Mouse (Mus musculus) adrenal gland, adult (tissue): ENCODE measurements around the gene Sox30.

Experiments used
- DNase-seq, 2 experiments: peaks; one replicate each; pipeline ENCODE4 v3.0.0; 2022 to 2023; ENCODE audit warnings: low spot score in 1 of 2; ENCODE audit not compliant: inconsistent age in 2 of 2

The Sox30 gene

DNA sequence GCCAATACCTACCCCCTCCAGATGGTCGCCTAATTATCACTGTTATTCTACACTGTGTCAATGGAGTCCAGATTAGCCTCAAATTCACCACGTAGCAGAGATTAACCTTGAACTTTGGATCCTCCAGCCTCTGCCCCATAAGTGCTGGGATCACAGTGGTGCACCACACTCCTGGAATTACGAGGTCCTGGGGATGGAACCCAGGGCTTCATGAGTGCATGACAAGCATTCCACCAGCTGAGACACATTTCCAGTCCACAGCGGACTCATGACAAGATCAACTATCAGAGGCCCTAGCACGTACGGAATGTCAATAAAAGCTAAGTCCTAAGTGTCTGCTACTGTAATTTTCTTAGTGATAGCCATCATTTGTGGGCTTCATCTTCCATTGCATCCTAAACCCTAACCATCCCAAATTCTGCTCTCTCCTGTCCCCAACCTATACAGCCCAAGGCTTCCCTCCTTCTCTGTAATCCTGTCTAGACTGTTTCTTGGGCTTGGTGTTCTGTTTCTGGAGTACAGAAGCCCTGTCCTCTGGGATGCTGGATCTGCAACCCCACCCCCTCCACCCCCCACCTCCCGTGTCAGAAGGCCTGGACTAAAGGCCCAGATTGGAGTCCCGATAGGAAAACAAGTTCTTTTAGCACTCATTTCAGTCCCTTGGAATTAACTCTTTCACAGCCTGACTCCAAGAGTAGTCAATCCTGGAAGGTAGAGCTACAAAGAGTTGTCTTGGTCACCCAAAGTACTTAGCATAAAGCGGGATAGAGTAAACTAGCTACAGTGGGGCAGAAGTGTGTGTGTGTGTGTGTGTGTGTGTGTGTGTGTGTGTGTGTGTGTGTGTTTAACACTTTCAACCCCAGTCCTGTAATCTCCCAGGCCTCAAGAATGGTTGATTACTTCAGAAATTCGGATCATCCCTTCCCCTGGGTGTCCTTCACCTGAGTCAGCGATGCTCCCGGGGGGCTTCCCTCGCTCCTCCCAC lies 75.1 kb downstream of the Sox30 start:
- no peak for DNase-seq

DNA sequence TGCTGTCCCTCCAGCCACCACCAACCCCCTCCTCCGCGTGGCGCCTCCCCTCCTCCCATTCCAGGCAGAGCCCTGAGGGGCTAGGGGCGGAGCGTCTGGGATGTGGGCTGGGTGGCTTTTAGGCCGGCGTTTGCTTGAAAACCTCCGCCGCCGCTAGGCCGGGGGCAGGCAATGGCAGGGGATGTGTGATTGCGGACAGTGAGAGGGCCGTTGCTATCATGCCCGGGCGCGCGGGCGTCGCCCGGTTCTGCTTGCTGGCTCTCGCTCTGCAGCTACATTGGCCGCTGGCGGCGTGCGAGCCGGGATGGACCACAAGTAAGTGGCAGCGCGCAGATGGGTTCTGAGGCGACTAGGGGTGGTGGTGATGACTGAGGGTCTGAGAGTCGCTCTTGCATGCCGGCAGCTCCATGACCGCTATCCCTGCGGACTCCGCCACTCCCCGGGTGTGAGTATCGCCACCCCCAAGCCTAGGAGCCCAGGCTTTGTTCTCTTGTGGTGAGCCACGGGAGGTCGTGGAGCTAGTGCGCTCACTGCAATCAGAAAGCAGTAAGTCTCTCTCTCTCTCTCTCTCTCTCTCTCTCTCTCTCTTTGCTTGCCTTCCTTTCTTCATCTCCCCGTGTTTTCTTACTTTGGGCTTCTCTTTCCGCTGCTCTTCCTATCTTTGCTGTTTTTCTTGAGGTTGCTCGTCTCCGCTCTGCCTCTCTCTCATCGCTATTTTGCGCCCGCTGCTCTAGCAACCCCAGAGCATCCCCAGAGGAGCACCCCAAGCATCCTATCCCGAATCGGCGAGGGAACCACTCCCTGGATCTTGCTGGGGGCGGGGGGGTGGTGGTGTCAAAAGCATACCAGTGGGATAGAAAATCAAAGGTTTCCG lies 76.0 kb downstream of the Sox30 start, which contains the start of gene Adam19:
Adam19 (plus strand) TSS at position 97 of the 874 bp plus-strand sequence.
- DNase-seq, result peak; percentile 49 to 76

DNA sequence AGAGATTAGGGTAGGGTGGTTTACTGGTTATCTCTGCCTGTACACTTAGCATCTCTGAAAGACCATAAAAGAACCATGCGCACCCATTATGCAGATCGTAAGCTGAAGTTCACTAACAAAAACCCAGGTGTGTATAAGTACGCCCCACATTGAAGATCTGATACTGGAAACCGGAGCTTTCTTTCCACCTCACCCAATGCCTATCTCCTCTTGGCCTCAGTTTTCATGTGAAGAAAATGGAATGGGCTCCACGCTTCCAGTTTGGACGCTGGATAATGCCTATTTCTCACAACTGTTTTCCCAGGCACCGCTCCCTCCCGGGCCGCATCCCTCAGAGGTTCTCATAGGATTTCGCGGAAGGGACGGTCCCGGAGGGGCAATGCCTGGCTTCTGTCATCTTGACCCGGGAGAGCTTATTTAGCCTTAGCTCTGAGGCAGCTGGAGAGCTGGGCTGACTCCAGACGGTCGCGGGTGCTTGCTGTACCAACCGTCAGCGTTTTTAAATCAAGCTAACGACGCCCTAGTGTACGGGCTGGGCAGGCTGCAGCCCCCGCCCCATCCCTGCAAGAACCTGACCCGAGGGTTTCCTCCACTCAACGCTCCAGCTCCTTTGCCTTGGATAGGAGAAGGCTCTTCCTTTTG lies 76.8 kb downstream of the Sox30 start:
- DNase-seq, result peak in 1 of 2 experiments; percentile 59

- no peak for DNase-seq
Measured at GRCm38 (mm10) chr11:46058011-46058410, 77.9 kb downstream of the Sox30 start.

DNA sequence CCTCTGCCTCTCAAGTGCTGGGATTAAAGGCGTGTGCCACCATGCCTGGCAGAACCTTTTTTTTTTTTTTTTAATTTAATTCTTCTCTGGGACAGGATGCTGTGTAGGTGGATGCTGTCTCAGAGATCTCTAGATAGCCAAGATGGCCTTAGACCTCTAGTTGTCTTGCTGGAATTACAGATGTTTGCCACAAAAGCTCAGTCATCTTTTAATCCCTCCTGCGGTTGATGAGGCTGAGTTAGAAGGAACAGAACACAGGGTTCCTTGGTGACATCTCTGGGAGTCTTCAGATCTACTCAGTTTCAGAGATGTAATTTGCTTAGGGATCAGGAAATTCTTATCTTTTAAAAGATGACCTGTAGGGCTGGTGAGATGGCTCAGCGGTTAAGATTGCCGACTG lies 78.8 kb downstream of the Sox30 start:
- DNase-seq, result no peak

GRCm38 (mm10) chr11:46059887-46060650 lies 80.0 kb downstream of the Sox30 start:
- DNase-seq, result peak in 1 of 2 experiments; percentile 61

DNA sequence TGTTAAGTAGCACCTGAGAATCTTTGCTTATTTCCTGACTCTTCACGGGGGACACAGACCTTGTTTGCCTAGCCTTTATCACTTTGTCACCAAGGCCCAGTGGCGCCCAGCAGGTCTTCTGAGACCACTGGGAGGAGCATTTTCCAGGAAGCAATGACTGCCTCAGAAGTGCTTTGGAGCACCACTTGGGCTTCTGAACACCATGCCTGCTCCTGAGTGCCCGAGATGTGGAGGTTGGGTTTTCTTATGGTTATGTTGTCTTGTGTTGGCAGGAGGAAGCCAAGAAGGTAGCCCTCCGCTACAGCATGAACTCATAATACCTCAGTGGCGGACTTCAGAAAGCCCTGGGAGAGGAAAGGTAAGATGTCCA lies 80.5 kb downstream of the Sox30 start:
- no peak for DNase-seq

GRCm38 (mm10) chr11:46061776-46062445 lies 81.8 kb downstream of the Sox30 start:
- DNase-seq, result peak in 1 of 2 experiments; percentile 22

GRCm38 (mm10) chr11:46062569-46062968 lies 82.5 kb downstream of the Sox30 start:
- DNase-seq, result no peak

GRCm38 (mm10) chr11:46062993-46063731 lies 83.1 kb downstream of the Sox30 start:
- DNase-seq, result peak in 1 of 2 experiments; percentile 66

DNA sequence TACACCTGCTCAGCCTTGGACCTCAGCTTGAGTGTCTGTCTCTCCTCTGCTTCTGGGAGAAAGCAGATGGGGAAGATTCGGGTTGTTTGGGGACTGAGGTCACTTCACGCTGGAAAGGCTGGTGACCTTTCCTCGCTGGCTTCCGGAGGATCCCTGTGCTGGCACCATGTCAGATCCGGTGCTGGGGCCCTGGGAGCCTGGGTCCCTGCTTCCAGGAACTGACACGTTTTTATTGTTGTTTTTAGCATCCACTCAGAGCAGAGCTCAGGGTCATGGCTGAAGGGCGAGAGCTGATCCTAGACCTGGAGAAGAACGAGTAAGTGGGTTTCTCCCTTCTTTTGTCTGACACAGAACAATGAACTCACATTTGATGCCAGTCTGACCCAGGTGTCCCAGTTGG lies 84.7 kb downstream of the Sox30 start:
- DNase-seq, result peak; percentile 38 to 73

DNA sequence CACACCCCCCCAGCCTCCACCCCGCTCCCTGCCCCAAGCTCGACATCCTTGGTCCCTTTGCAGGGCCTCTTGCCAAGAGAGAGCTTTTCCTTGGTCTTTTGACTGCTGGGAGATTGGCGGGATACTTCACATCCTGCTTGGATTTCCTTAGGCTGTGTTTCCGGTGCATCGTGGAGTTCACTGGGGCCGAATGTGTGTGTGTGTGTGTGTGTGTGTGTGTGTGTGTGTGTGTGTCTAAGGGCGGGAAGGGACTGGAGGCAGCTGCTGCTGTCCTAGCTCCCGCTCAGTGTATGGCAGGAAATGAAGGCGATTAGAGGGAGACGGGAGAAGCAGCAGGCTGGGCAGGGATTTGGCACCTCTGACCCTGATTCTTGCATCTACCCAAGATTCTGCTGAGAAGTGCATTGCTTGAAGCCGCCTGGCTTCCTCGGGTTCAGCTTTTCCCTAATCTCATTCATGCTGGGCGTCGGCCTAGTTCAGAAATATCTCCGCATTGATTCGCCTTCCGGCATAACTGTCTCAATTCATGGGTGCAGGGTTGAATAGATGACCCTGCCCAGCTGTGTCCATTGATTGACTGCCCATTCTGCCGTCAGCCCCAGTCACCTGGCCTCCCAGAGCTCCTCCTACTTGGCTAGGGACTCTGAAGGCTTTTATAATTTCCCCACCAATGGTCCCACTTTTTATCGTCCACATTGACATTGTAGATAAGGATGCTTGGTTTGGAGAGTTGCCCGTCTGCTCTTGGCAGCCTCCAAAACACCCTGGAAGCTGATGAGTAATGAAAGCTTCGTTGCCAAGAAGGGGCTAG lies 85.3 kb downstream of the Sox30 start:
- DNase-seq, result peak; percentile 78 to 94
